Mouse (Mus musculus) urinary bladder, adult 18-20 months (tissue): ENCODE data around the gene Rap1gap2.

Experiments
- DNase-seq, 2 experiments: peaks; one replicate each; pipeline ENCODE4 v3.0.0; 2022; ENCODE audit warnings: low spot score in 2 of 2, mixed read lengths in 2 of 2

Gene Rap1gap2

GRCm38 (mm10) chr11:74462651-74463050 lies 148.1 kb downstream of the Rap1gap2 start:
- no peak for DNase-seq

GRCm38 (mm10) chr11:74459651-74460050 lies 151.1 kb downstream of the Rap1gap2 start:
- DNase-seq, result no peak

GRCm38 (mm10) chr11:74458400-74458799 lies 152.3 kb downstream of the Rap1gap2 start:
- DNase-seq, result no peak

GRCm38 (mm10) chr11:74457194-74457593 lies 153.5 kb downstream of the Rap1gap2 start:
- no peak for DNase-seq

GRCm38 (mm10) chr11:74448556-74448955 lies 162.2 kb downstream of the Rap1gap2 start:
- no peak for DNase-seq

- no peak for DNase-seq
Measured at GRCm38 (mm10) chr11:74447991-74448403, 162.7 kb downstream of the Rap1gap2 start.

GRCm38 (mm10) chr11:74445591-74445990 lies 165.1 kb downstream of the Rap1gap2 start:
- no peak for DNase-seq

GRCm38 (mm10) chr11:74443924-74444256 lies 166.8 kb downstream of the Rap1gap2 start:
- DNase-seq, result no peak

GRCm38 (mm10) chr11:74443147-74443923 lies 167.4 kb downstream of the Rap1gap2 start:
- DNase-seq, result no peak

GRCm38 (mm10) chr11:74442396-74442795 lies 168.3 kb downstream of the Rap1gap2 start:
- no peak for DNase-seq

- DNase-seq, result no peak
Measured at GRCm38 (mm10) chr11:74440112-74440511, 170.6 kb downstream of the Rap1gap2 start.

GRCm38 (mm10) chr11:74439202-74439601 lies 171.5 kb downstream of the Rap1gap2 start:
- peak in 1 of 2 experiments; percentile 54 for DNase-seq

- no peak for DNase-seq
Measured at GRCm38 (mm10) chr11:74438249-74438648, 172.5 kb downstream of the Rap1gap2 start.

GRCm38 (mm10) chr11:74435366-74435765 lies 175.3 kb downstream of the Rap1gap2 start:
- no peak for DNase-seq

GRCm38 (mm10) chr11:74433000-74433399 lies 177.7 kb downstream of the Rap1gap2 start:
- no peak for DNase-seq

GRCm38 (mm10) chr11:74429798-74430529 lies 180.8 kb downstream of the Rap1gap2 start:
- DNase-seq, result no peak

GRCm38 (mm10) chr11:74426306-74426705 lies 184.4 kb downstream of the Rap1gap2 start:
- DNase-seq, result no peak

- DNase-seq, result no peak
Measured at GRCm38 (mm10) chr11:74422019-74422418, 188.7 kb downstream of the Rap1gap2 start.

- no peak for DNase-seq
Measured at GRCm38 (mm10) chr11:74421151-74421550, 189.6 kb downstream of the Rap1gap2 start.

GRCm38 (mm10) chr11:74419601-74420000 lies 191.1 kb downstream of the Rap1gap2 start:
- DNase-seq, result no peak

GRCm38 (mm10) chr11:74415736-74416135 lies 195.0 kb downstream of the Rap1gap2 start:
- no peak for DNase-seq

- DNase-seq, result peak in 1 of 2 experiments; percentile 74
Measured at GRCm38 (mm10) chr11:74414112-74414511, 196.6 kb downstream of the Rap1gap2 start.

- DNase-seq, result no peak
Measured at GRCm38 (mm10) chr11:74413449-74413972, 197.2 kb downstream of the Rap1gap2 start.
